Mouse (Mus musculus) C2C12 (cell line): ENCODE measurements around the gene Osbpl8. TPM values are rescaled to one million over a fixed set of nuclear protein-coding genes. Genes with fewer than 3 reads are reported as not detected.

Source experiments
- H3K27me3 ChIP-seq: one replicate; pipeline ENCODE4 v1.6.1; 2011; ENCODE audit not compliant: control insufficient read depth, insufficient read depth, insufficient read length
- H3K36me3 ChIP-seq: one replicate; pipeline ENCODE4 v1.6.1; 2011; ENCODE audit not compliant: control insufficient read depth, insufficient read depth
- H3K4me3 ChIP-seq: one replicate; pipeline ENCODE4 v1.5.1; 2011; ENCODE audit warnings: mild to moderate bottlenecking, control low read depth; ENCODE audit not compliant: poor library complexity, insufficient read depth, severe bottlenecking
- H3K79me2 ChIP-seq: one replicate; pipeline ENCODE4 v1.6.1; 2011; ENCODE audit not compliant: control insufficient read depth, insufficient read depth
- H3K79me3 ChIP-seq: one replicate; pipeline ENCODE4 v1.6.1; 2011; ENCODE audit warnings: low read depth, control low read depth
- H3ac ChIP-seq: one replicate; pipeline ENCODE3; 2011; ENCODE audit warnings: low read depth; ENCODE audit not compliant: control insufficient read depth, insufficient read length
- CEBPB ChIP-seq: IDR thresholded peaks from one replicate; pipeline ENCODE4 v1.6.1; 2011; ENCODE audit warnings: low read depth, mild to moderate bottlenecking, control low read depth, moderate library complexity
- CTCF ChIP-seq: IDR thresholded peaks from one replicate; pipeline ENCODE4 v1.5.1; 2011; ENCODE audit not compliant: control insufficient read depth, insufficient read depth, insufficient read length
- FOSL1 ChIP-seq: IDR thresholded peaks from one replicate; pipeline ENCODE4 v1.8.0; 2011; ENCODE audit warnings: mild to moderate bottlenecking, low read length; ENCODE audit not compliant: poor library complexity, insufficient read depth, severe bottlenecking
- MAX ChIP-seq: IDR thresholded peaks from one replicate; pipeline ENCODE4 v1.6.1; 2011; ENCODE audit warnings: mild to moderate bottlenecking, control low read depth
- MYOD1 ChIP-seq: IDR thresholded peaks from one replicate; pipeline ENCODE4 v1.6.1; 2011; ENCODE audit warnings: low read depth; ENCODE audit not compliant: control insufficient read depth, insufficient read length
- MYOG ChIP-seq: IDR thresholded peaks from one replicate; pipeline ENCODE4 v1.6.1; 2011; ENCODE audit not compliant: control insufficient read depth, insufficient read length; ENCODE audit errors: extremely low read depth
- USF1 ChIP-seq: IDR thresholded peaks from one replicate; pipeline ENCODE4 v1.6.1; 2011; ENCODE audit warnings: low read depth, mild to moderate bottlenecking, control low read depth, moderate library complexity
- polyA plus RNA-seq: library from polyadenylated mRNA; unstranded; fragments of >200 nt; fragmentation: generic; extraction: Trizol; gene quantifications from one replicate; pipeline ENCODE4 v1.2.1, GENCODE M21; 2012; ENCODE audit warnings: missing spikeins

The Osbpl8 gene
- polyA plus RNA-seq, 1 experiment = 2.8 TPM

DNA sequence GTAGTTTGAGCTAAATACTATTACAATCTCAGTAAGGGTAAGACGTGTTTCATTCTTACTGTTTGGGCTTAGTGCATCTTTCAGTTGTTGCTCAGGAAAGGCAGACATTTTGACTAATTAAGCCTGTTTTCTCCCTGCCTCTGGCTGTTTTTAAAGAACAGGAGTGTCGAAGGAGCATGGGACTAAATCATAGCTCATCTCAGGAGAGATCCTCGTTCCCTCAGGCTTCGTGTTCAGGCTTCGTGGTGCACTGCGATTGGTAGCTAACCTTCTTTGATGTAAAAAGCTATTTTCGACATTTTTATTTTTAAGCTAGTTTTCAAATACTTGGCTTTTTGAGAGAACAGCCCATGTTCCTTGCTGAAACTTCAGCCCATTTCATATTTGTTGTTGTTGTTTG, 78.1 kb downstream of the Osbpl8 start:
- Histone ChIP-seq H3K4me3 (no peak overlapping the region), H3ac (no peak overlapping the region), H3K79me3 (peaks cover 2% of the 10 kb centered on the region), H3K36me3 (no peaks in the 10 kb centered on the region), H3K79me2 (peaks cover 5% of the 10 kb centered on the region), H3K27me3 (no peaks in the 10 kb centered on the region)
- no peak for TF ChIP-seq CEBPB
- TF ChIP-seq CTCF = no peak
- TF ChIP-seq USF1 = no peak

GRCm38 (mm10) chr10:111247609-111248008, 83.1 kb downstream of the Osbpl8 start:
- Histone ChIP-seq H3K4me3 (no peak overlapping the region), H3ac (no peak overlapping the region), H3K79me3 (no peaks in the 10 kb centered on the region), H3K36me3 (no peaks in the 10 kb centered on the region), H3K79me2 (no peaks in the 10 kb centered on the region), H3K27me3 (no peaks in the 10 kb centered on the region)
- TF ChIP-seq USF1 (no peak), FOSL1 (no peak)

GRCm38 (mm10) chr10:111248177-111248576, 83.6 kb downstream of the Osbpl8 start:
- TF ChIP-seq MAX (no peak), CEBPB (no peak), MYOD1 (no peak), USF1 (no peak), MYOG (no peak), FOSL1 (no peak), CTCF (no peak)
- H3K36me3 ChIP-seq = no peaks in the 10 kb centered on the region
- H3K79me3 ChIP-seq = no peaks in the 10 kb centered on the region
- H3ac ChIP-seq = no peak overlapping the region
- H3K4me3 ChIP-seq = no peak overlapping the region
- H3K27me3 ChIP-seq = no peaks in the 10 kb centered on the region
- no peaks in the 10 kb centered on the region for H3K79me2 ChIP-seq

GRCm38 (mm10) chr10:111250192-111250591, 85.6 kb downstream of the Osbpl8 start:
- H3K79me3 ChIP-seq = no peaks in the 10 kb centered on the region
- H3K4me3 ChIP-seq = no peak overlapping the region
- no peaks in the 10 kb centered on the region for H3K27me3 ChIP-seq
- H3K79me2 ChIP-seq = no peaks in the 10 kb centered on the region
- TF ChIP-seq USF1 (no peak), MAX (no peak), CEBPB (no peak), CTCF (no peak), MYOD1 (no peak), FOSL1 (no peak), MYOG (no peak)
- no peaks in the 10 kb centered on the region for H3K36me3 ChIP-seq
- H3ac ChIP-seq = no peak overlapping the region

GRCm38 (mm10) chr10:111251666-111252065, 87.1 kb downstream of the Osbpl8 start:
- Histone ChIP-seq H3K4me3 (no peak overlapping the region), H3ac (no peak overlapping the region), H3K79me2 (no peaks in the 10 kb centered on the region), H3K79me3 (no peaks in the 10 kb centered on the region), H3K36me3 (no peaks in the 10 kb centered on the region), H3K27me3 (no peaks in the 10 kb centered on the region)
- TF ChIP-seq CTCF (no peak), MYOG (no peak), MYOD1 (no peak), FOSL1 (no peak), CEBPB (no peak)

GRCm38 (mm10) chr10:111255228-111255627, 90.7 kb downstream of the Osbpl8 start:
- Histone ChIP-seq H3ac (no peak overlapping the region), H3K36me3 (no peaks in the 10 kb centered on the region), H3K4me3 (no peak overlapping the region), H3K79me2 (no peaks in the 10 kb centered on the region), H3K79me3 (no peaks in the 10 kb centered on the region), H3K27me3 (no peaks in the 10 kb centered on the region)
- no peak for TF ChIP-seq CTCF
- no peak for TF ChIP-seq CEBPB
- no peak for TF ChIP-seq MYOG
- no peak for TF ChIP-seq USF1
- TF ChIP-seq MYOD1 = no peak
- TF ChIP-seq MAX = no peak
- TF ChIP-seq FOSL1 = no peak
